Mouse (Mus musculus) lung, adult 2 months (tissue): ENCODE results near the gene Mrpl53.

Experiments used
- CTCF ChIP-seq: fragments of 200-500 bp; IDR thresholded peaks from 2 replicates; pipeline ENCODE4 v1.5.1; 2011; ENCODE audit warnings: mild to moderate bottlenecking, low read length, control low read depth; ENCODE audit not compliant: insufficient read depth
- POLR2A ChIP-seq: fragments of 200-500 bp; IDR thresholded peaks from 2 replicates; pipeline ENCODE4 v1.6.1; 2011; ENCODE audit warnings: low read depth, mild to moderate bottlenecking, control low read depth, low read length, borderline replicate concordance; ENCODE audit errors: extremely low read depth

- TF ChIP-seq POLR2A (0 out of 2 replicates have a peak, but pooled peaks have one; percentile 10), CTCF (no peak)
Measured at GRCm38 (mm10) chr6:83131469-83132034, 22.7 kb downstream of the Mrpl53 start.
